Mouse (Mus musculus) left cerebral cortex, postnatal 14 days (tissue): Measurements from ENCODE around the gene Agxt. TPM values are rescaled to one million over a fixed set of nuclear protein-coding genes. Genes with fewer than 3 reads are reported as not detected.

ENCODE experiments used
- DNase-seq, 2 experiments: peaks; one replicate each; pipeline ENCODE4 v3.0.0; 2021 to 2022; ENCODE audit warnings: low spot score in 2 of 2, mixed read lengths in 1 of 2
- intact Hi-C: fragments of 180-260 bp; cut with DNase I; formaldehyde crosslinking; loops from one replicate; pipeline ENCODE4 v1.15.1; 2025
- total RNA-seq, 2 experiments: library from RNA; stranded (reverse); gene quantifications; 2 replicates each; pipeline ENCODE4 v1.2.3; 2021

The Agxt gene
- total RNA-seq, 2 experiments from 2014 or later: not detected

DNA sequence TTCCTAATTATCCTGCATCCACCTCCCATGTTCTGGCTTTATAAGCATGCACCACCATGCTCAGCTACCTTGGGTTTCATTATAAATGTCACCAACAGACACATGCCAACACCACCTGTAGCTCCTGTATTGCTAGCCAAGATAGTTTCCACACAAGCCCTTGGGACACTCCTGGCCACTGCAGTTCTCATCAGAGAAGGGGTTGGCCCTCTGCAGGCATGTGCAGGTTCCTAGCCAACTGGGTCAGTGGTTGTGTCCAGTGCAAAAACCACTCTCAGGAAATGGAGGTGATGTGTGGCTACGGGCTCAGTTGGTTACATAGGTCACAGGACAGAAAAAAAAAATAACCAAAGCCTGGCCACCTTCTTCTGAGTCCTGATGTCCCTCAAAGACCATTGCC, 7.8 kb downstream of the Agxt start:
- intact Hi-C loops: no loop called here
- DNase-seq: no peak

DNA sequence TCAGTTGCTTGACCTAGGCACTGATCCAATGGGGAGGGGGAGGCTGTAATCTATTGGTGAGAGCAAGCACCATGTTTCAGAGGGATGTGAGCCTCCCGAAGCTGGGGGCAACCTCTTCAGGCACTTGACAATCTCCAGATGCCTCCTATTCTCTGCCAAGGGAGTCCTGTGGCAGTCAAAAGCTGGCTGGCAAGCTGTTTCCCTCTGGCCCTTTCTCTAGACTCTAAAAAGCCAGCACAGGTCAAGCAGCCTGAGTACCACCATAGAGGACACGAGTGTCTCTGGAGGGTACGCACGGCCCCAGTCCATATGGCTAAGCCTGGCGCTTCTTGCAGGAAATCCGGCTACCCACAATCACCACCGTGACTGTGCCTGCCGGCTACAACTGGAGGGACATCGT, 9.1 kb downstream of the Agxt start:
- intact Hi-C loops: no loop called here

DNA sequence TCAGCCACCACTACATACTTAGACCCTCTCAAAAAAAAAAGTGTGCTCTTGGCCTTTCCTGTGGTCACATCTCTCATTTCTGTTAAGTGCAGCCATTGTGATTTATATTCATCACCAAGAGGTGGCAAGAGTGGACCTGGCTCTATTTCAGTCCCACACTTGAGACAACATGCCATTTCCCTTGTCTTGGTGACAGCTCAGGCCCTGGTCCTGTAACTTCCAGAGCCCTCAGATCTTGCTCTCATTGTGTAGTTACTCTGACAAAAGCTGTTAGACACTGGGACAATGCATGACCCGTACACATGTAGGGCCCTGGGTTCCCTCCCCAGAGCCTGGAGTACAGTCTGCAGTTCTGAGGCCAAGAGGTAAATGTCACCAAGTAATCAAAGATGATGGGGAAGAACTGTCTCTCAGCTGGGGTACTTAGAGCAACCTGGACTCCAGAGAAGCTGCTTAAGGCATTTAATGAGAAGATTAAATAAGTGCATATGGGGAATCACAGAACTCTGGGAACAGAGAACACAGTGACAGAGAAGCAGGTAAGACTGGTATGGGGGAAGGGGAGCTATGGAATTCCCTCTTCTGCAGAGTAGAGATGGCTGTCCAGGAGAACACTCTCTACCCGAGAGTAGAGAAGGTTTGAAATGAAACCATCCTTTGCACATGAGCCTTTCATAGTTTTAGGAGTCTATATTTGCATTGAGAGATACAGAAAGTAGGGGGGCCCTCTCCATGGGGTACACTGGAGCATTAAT, 16.0 kb downstream of the Agxt start:
- DNase-seq: no peak
- intact Hi-C loops: no loop called here

More for the DNA sequence above, 9.1 kb downstream of the Agxt start:
- DNase-seq: no peak

DNA sequence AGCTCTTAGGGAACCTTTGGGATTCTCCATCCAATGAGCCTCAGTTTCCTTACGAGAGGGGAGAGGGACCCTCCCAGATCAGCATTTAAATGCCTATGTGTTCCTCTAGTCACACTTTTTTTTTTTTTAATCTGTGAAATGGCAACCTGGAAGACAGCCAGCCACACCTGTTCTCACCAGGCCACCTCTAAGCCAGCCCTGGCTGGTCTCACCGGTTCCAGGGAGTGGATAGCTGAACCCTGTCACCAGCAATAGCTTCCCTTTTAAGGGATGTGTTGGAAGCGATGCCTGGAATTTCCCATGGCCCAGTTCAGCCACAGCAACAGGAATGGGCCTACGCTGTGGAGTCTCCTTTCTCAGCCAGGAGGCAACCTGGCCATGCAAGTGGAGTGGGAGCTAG, 22.5 kb downstream of the Agxt start:
- intact Hi-C loops: no loop called here

DNA sequence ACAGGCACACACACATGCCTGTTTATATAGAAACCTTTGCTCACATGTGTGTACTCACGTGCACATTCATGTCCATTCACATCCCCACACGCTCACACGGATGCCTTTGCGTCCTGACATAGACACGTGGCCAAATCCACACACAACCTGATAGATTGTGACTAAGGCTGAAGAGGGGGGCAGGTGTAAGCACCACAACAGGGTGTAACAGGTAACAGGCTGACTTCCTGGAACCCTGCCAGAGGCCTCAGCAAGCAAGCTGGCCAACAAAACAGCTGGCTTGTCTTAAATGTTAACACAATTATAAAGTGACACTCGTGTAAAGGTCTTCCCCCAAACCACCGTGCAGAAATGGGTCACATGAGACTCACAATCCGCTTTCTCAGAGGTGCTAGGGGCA, 23.9 kb downstream of the Agxt start:
- intact Hi-C loops: no loop called here
- DNase-seq: peak in 1 of 2 experiments; percentile 65

More for the DNA sequence above, 22.5 kb downstream of the Agxt start:
- no peak for DNase-seq

DNA sequence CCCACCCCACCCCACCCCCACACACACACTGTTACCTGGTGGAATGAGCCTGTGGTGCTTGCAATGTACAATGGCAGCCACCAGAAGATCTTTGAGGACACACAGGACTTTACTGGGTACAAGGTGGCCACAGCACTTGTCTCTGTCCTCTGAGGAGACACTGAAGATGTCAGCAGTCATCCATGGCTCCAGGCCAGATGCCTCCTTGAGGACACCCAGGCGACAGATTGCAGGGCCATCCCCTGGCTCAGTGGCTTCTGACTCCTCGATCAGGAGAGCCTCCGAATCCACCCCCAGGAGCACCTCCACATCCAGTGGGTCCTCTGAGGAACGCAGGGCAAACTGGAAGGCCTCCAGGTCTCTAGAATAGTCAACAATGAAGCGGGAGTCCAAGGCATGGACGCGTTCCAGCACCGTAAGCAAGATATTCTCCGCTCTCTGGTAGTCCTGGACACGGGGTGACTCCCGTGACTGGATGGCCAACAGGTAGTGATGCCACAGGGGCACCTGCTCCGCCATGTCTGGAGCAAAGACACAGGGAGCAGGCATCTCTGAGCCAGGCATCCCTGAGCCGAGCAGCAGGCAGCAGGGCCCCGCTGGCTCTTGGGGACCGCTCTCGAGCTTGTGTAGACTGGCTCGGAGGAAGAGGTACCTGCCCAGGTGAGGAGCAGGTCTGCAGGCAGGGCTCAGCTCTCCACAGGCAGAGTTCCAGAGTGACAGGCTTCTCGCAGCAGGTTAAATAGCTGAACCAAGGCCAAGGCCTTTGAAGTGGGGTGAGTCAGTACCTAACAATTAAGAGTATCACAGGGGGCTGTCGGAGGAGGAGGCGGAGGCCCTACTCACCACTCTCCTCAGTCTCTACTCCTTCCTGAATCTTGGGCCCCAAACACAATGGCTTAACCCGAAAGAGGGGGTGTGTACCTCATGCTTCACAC, 24.8 kb downstream of the Agxt start:
- DNase-seq: no peak
- intact Hi-C loops: no loop called here

DNA sequence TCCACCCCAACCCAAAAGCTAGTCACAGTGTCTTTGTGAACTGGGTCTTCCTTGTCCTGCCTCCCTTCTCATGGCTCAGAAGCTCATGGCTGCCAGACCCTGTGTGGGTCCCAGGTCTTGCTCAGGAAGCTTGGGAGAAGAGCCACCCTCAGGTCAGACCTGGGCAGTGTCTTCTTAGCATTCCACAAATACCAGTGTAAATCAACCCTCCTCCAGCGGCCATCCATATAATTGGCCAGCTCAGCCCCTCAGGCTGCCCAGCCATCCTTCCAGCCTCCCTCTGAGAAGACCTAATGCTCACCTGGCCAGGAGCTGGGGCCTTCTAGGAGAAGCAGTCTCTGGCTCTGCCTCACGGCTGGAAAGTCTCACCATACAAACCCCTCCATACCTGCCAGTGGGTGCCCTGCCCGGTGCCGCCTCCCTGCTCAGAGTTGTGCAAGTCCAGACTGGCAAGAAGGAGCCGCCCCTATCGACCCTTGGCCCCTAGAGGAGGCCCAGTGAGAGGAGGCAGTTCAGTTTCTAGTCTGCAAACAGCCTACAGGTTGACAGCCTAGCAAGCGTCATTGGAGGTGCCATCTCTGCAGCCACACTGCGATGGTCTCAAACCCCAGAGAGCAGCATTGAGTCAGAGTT, 25.6 kb downstream of the Agxt start, which contains the start of gene 2310007B03Rik:
TSS of gene 2310007B03Rik (minus strand) at position 448 of the 633 bp plus-strand sequence.
- intact Hi-C loops: no loop called here
- no peak for DNase-seq

DNA sequence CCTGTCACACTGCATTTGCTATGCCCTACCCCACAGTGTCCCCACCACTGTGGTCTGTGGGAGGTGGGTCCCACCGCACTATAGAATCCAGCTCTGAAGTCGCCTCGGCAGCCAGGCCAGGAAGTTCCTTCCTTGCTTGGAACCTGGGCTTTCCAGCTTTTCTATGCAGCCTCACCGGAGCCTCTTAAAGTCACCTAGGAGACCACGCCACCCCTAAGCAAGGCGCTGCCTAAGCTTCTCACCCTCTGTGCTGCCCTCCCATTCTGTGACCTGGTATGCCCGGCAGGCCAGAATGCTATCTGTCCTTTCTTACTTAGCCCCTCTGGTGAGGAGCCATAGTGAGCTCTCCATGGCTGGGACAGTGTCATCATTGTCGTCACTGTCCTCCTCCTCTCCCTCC, 26.3 kb downstream of the Agxt start:
- no peak for DNase-seq
- intact Hi-C loops: no loop called here

DNA sequence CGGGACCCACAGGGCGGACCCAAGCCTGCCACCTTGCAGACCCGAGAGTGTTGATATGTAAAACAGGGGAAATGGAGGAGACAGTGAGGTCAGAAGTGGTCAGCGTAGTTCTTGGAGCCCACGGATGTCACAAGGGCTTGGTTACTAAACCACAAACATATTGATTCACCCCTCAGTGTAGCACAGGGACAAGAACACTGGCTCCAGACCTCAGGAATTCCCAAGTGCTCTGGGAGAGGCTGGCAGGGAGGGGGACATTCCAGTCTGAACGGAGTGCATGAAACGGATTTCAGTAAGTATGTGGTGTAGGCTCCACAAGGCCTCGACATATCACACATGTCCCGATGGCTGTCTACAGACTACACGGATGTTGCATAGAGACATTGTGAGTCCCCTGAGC, 26.9 kb downstream of the Agxt start:
- intact Hi-C loops: no loop called here
- no peak for DNase-seq

DNA sequence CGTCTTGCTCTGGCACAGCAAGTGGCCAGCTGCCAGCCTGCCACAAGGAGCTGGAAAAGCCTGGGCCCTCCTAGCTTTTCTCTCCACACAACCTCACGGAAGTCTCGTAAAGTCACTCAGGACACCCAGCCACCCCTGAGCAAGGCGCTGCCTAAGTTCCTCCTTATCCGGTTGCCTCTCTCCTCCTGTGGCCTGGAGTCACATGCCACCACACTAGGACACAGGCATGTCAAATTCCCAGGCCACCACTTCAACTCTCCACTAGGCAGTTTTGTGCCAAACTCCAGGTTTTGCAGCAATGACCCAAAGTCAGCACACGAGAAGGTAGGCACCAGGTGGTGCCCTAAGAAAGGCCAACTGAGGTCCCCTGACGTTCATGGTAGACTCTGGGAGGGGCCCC, 27.5 kb downstream of the Agxt start:
- DNase-seq: no peak
- intact Hi-C loops: no loop called here

DNA sequence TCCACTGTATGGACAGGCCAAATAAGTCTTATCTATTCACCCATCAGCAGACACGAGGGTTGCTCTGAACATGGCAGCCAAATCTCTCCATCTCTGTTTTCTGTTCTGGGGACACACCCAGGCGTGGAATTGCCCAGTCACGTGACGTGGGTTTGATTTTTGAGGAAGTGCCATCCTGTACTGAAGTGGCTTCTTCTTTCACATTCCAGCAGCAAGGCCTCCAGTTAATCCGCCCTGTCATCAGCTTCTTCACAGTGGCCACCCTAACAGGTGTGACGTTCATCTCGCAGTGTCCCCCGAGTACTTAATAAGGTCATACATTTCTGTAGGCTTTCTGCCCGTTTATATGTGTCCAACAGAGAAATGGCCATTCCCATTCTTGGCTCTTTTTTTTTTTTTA, 30.4 kb downstream of the Agxt start:
- intact Hi-C loops: no loop called here
- DNase-seq: no peak

DNA sequence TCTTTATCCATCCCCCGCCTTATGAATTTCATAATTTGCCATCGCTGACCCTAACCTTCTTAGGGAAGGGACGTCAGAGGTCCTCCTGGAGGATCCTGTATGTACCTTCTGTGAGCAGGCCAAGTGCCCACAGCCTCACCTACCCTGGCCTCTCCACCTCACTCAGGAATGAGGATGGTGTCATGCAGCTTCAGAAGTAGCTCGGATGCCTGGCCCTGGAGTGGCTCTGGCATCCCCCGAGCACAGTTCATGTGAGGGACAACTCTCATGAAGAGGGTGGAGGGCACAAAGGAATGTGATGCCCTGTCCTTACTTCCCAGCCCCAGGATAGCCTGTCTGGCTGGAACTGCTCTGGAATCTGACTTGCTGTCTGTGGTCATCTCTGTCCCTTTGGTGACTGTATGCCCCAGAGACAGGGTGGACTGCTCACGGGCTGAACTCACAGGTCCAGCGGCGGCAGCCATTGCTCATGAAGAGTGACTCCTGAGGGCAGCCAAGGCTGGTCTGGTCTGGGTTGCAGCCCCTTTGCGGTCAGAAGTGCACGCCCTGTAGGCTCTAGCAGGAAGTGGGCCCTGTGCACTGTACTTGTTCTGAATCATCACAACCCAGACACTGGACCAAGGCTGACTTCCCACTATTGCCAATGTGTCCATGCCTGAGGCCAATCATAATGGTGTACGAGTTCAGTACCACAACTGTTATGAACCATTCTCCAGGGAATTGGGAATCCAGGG, 31.5 kb downstream of the Agxt start:
- DNase-seq: no peak
- intact Hi-C loops: no loop called here

DNA sequence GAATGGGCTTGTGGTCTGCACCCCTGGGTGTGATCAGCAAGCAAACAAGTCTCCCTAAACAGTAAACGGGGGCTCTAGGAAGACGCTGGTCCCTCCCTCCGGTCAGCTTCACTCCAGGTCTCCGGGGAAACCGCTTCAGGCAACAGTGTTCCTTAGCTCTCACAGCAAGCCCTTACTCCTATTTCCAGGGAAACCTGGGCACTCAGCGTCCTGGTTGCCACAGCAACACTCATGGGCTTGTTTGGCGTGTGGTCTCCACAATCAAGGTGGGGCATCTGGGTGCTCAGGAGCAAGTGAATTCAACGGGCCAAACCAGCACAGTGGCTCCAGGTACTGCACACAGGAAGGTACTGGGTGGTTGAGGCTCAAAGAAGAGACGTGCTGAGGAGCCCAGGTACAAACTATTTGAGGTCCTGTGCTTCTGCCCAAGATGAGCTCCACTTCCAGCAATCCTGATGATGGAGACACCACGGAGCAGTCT, 33.3 kb downstream of the Agxt start, which contains the start of gene Crocc2:
TSS of gene Crocc2 (plus strand) at position 431 of the 481 bp plus-strand sequence.
- peak in 1 of 2 experiments; percentile 28 for DNase-seq
- intact Hi-C loops: no loop called here

DNA sequence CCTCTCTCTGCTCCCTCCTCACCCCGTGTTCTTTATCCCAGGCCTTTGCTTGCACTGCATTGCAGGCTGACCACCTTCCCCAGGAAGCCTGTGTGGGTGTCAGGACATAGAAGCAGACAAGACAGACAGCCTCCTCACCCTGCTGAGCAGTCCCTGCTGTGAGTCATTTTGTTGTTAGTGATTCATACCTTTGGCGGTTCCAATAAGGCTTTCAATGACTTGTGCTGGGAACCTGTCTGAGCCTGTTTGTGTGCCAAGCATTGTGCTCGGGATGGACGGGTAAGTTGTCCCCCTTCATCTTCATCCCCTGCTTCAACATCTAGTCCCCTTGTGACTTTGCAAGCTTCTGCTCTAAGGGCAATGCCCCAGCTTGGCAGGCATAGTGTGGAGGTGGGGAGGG, 38.6 kb downstream of the Agxt start:
- DNase-seq: no peak
- intact Hi-C loops: loop anchor here (5.0 kb wide), 1 partner anchor 134 kb away; the partner anchor contains the start of gene Mterf4

DNA sequence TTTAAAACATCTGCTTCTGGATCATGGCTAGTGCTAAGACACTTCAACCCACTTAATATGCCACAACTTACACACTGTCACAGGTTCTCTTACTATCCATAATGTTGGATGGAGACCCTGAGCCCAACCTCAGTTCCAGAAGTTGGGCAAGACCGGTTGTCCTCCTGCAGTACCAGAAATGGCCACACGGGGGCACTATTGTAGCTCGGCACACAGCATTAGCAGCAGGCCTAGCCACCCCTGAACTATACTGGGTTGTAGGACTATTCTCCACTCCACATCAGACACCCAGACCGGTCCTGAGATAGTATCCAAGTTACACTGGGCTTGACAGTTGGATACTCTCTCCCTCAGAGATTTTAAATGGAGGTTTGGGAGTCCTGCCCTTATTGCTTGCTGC, 39.4 kb downstream of the Agxt start:
- peak; percentile 74 to 83 for DNase-seq
- intact Hi-C loops: loop anchor here (5.0 kb wide), 1 partner anchor 133 kb away; the partner anchor contains the start of gene Mterf4

DNA sequence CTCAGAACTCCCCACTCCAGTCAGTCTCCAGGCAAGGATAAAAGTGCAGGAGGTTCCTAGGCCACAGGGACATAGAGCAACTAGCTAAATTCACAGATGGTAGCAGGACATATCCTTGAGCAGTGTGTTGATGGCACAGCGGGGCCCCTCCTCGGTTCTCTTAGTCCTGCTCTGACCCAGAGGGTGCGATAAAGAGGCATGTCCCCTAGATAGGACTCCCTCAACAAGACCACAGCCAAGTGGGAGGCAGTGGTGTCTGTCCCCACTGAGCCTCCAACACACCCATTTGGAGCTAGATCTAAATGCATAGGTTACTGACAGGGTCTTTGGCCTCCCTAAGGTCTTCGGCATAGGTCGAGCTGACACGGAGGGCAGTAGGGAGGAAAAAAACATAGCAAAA, 40.8 kb downstream of the Agxt start:
- DNase-seq: no peak
- intact Hi-C loops: loop anchor here (5.0 kb wide), 1 partner anchor 51 kb away; no protein-coding TSS in a partner anchor

DNA sequence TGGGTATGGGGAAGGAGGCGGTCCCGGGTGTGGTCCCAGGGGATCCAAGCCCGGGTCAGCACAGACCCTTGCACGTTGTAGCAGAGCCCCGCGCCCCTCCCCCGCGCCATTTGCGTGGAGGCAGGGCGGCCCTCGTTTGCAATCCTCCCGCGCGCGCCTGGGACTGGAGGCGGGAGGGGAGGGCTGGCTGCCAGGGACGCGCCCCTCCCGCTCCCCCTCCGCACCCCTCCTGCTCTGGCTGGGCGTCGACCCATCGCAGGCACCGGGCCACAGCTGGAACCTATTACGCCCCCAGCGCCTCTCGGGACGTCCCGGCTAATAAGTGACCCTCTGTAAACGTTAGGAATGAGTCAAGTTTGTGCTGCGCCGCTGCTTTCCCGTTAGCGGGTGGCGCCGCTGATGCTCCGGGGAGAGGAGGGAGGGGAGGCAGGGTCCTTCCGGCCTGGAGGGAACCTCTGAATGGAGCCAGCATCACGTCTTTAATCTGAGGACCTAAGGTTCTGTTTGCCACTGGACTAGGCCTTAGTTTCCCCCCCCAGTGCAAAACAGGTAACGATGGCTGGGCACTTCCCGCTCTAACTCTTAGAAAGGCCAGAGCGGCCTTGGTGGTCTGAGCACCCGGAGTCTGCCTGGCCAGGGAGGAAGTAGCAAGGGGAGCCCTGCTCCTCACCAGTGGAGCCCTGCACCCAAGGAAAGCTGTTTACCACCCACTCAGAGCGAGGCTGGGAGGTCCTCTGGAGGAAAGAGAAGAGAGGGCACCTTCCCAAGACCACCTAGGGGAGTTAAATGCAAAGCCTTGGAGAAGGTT, 41.7 kb downstream of the Agxt start:
- peak; percentile 41 to 42 for DNase-seq
- intact Hi-C loops: loop anchor here (5.0 kb wide), 1 partner anchor 51 kb away; no protein-coding TSS in a partner anchor

DNA sequence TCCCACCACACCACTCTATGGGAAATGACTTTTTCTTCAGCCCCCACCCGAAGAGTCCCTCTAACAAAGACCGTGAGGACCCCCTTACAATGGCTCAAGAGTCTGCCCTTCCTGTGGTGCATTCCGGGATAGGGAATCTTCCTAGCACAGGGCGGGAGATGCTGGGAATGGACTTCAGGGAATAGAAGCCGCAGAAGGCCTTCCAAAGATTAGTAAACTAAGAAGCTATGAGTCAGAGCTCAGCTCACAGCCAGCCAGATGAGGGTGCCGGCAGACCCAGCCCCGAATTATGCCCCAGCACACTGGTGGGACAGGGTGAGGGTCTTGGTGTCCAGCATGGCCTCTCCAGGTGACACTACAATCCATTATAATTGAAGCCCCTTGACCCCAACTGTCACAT, 47.2 kb downstream of the Agxt start:
- intact Hi-C loops: no loop called here
- no peak for DNase-seq
